Mouse (Mus musculus): ENCODE results near the gene Ercc6.

The Ercc6 gene

DNA sequence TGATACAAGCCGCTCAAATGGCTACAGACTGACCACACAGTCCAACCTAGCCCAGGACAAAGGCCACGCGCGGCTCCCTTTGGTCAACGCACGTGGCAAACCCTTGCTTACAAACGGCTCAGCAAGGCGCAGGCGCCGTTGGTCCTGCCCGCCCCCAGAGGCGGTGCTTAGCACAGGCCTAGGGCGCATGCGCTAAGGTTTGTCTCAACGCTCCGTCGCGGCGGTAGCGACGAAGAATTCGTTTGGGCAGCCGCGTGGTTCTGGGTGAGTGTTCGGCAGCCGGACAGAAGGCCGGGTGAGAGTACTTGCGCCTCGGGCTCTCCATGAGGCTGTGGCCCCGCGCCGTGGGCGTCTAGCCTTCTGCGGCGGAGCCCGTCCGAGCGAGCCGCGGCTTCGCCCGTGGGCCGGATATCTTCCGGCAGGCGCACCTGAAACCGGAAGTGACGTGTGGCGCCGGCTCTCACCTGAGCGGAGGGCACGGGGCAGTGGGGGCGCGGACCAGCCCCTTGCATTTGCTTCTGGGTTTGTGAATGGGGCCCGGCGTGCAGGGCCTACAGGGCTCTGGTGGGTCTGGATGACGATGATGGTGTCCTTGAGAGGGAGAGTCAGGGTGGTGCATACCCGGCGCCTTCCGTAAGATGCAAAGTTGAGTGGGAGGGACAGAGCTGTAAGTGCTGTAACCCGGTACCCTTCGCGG lies at the start of gene Ercc6:
TSS of gene Ercc6 (plus strand) at position 186 of the 697 bp plus-strand sequence.
- peak; percentile 87 for DNase-seq (ENCODE audit: low read depth)

GRCm38 (mm10) chr14:32464601-32465505 lies 48.5 kb upstream of the Ercc6 start, which contains the start of gene Slc18a3:
Gene Slc18a3, minus strand, starts transcription at chr14:32464850.
- DNase-seq (ENCODE audit: low read depth), result no peak

DNA sequence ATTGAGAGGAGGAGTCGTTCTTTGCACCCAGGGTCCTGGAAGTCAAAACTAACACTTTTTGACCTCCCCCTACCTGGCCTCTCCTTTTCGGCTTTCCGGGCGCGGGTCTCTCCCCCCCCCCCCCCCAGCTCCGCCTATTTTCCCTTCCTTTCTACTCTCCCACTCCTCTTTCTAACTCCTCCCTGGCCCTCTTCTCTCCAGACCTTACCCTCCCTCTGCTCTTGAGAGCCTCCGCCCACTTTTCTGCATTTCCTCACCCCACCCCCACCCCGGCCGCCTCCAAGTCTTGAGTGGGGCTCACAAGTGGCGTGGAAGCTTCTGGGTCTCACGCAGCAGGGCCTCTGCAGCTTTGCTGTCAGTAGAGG lies 47.8 kb upstream of the Ercc6 start:
- DNase-seq (ENCODE audit: low read depth), result no peak

DNA sequence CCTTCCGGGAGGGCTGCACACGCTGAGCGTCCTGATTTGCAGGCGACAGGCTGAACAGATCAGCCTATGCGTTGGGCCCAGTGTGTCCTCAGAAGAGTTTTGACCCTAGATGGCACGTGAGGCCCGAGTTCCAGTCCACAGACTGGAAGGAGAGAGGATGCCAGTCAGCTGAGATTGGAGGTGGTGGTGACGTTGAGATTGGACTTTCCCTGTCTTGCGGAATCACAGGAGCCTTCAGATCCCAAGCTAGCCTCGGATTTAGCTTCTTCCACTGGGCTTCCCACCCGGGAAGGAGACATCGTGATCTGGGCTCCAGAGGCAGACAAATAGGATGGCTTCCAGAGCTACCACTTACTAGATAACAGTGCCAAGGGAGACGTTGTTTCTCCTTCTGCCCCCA lies 47.4 kb upstream of the Ercc6 start, which contains the start of gene Chat:
TSS of gene Chat (minus strand) at position 101 of the 400 bp plus-strand sequence.
- no peak for DNase-seq (ENCODE audit: low read depth)

DNA sequence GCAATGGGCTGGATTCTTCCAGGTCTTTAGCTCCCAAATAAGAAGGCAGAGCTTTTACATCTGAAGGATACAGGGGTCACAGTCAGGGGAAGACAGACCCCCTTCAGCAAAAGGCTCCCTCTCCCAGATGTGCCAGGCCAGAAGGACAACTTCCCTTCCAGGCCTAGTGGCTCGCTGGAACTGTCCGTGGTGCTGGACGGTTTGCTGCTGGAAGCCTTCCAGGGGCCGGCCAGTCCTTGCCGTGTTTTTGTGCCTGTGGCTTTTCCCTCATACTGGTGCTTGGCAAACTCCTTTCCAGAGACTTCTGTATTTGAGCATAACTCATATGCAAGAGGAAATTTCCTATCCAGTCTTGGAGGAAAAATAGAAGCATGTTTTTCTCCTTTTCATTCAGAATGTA lies 45.7 kb upstream of the Ercc6 start:
- DNase-seq (ENCODE audit: low read depth), result peak; percentile 5

GRCm38 (mm10) chr14:32472996-32473395 lies 40.3 kb upstream of the Ercc6 start:
- peak; percentile 36 for DNase-seq (ENCODE audit: low read depth)

DNA sequence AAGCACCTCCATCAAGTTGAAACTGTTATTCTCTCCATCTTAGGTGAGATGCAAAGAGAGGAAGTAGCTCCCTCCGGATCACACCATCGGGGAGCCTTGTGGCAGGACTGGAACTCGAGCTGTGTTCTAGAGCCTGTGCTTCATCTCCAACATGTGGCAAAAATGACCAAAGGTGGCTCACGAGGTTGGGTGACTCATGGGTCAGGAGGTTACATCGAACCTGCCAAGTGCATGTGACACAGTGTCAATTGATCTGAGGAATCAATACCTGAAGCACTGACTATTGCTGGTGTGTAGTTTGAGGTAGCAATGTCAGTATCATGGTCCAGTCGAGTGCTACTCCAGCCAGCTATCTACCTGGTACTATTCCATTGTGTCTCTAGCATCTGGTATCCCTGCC lies 36.8 kb upstream of the Ercc6 start:
- DNase-seq (ENCODE audit: low read depth), result no peak

- DNase-seq (ENCODE audit: low read depth), result no peak
Observed at GRCm38 (mm10) chr14:32477581-32477980, 35.7 kb upstream of the Ercc6 start.

DNA sequence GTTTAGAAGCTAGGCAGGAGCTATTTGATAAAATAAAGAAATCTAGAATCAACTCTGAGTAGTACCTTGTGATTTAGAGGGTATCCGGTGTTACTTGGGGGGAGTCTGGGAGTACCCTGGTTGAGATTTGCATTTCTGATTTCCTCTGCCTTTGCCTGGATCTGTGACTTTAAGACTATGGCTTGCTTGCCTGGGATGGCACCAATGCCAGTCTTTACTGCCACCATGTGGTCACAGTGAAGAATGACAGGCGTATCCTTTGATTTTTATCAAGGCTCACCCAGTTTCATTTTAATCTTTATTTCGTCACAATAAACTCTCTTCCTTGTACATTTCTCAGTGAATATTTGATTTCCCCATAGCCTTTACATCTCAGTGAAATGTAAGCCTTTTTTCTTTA lies 31.3 kb upstream of the Ercc6 start:
- DNase-seq (ENCODE audit: low read depth), result no peak

DNA sequence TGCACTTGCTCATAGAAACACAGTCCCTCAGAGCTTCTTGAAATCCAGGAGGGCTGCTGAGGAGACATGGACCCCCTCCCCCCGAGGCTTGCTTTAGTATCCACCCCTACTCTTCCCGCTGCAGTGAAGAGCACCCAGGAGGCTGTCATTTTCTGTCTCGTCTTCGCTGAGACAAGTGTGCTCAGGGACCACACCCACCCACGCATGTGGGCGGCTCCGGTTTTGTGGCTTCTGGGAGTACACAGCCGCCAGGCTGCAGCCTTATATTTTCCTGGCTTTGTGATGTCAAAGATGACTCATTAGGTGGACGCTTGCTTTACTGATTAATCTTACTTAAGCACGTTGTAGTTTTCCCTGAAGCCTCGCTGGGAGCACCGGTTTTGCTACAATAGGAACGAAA lies 20.8 kb upstream of the Ercc6 start:
- DNase-seq (ENCODE audit: low read depth), result no peak

GRCm38 (mm10) chr14:32496115-32496850 lies 17.0 kb upstream of the Ercc6 start:
- DNase-seq (ENCODE audit: low read depth), result no peak

DNA sequence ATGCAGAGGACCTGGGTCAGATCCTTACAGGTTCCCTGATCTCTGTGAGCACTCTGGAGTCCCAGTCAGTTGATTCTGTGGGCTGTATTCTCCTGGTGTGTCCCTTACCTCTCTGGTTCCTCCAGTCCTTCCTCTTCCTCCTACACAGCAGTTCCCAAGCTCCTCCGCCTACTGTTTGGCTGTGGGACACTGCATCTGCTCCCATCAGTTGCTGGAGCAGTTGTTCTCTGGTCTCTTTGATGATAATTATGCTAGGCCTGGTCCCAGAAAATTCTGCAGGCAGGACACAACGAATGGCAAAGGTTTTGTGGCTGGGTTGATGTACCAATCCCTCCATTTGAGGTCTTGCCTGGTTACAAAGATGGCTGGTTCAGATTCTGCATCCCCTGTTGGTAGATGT lies 12.0 kb upstream of the Ercc6 start:
- no peak for DNase-seq (ENCODE audit: low read depth)

GRCm38 (mm10) chr14:32502764-32503688 lies 10.3 kb upstream of the Ercc6 start:
- no peak for DNase-seq (ENCODE audit: low read depth)

DNA sequence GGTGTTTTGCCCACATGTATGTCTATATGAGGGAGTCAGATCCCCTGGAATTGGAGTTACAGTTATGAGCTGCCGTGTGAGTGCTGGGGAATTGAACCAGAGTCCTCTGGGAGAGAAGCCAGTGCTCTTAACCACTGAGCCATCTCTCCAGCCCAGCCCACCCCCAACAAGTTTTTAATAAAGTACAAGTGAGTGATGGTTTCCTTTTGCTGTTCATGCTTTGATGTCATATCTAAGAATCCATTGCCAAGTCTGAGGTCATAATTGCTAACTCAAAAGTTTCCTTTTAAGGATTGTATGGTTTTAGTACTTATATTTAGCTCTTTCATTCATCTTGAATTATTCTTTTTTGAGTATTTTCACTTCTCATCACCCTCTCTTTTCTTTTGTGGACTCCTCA lies 9.4 kb upstream of the Ercc6 start:
- no peak for DNase-seq (ENCODE audit: low read depth)

- DNase-seq (ENCODE audit: low read depth), result no peak
Observed at GRCm38 (mm10) chr14:32506329-32506728, 7.0 kb upstream of the Ercc6 start.

DNA sequence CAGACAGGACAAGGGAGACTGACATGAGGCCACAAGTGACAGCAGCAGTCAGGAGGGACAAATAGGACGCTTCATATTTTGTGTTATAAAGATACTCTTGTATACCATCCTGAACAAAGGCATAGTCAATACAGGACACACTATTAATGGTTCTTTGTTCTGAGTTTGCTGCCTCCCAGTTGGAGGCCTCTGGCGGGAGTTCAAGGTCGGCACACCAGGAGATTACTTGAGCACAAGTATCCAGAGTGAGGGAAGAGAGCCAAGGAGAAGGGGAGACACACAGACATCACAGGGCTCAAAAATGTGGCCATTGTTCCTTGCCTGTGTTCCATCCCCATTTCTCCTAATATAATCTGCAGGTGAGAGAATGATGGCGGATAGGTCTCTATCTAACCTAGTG lies 6.1 kb upstream of the Ercc6 start:
- no peak for DNase-seq (ENCODE audit: low read depth)

DNA sequence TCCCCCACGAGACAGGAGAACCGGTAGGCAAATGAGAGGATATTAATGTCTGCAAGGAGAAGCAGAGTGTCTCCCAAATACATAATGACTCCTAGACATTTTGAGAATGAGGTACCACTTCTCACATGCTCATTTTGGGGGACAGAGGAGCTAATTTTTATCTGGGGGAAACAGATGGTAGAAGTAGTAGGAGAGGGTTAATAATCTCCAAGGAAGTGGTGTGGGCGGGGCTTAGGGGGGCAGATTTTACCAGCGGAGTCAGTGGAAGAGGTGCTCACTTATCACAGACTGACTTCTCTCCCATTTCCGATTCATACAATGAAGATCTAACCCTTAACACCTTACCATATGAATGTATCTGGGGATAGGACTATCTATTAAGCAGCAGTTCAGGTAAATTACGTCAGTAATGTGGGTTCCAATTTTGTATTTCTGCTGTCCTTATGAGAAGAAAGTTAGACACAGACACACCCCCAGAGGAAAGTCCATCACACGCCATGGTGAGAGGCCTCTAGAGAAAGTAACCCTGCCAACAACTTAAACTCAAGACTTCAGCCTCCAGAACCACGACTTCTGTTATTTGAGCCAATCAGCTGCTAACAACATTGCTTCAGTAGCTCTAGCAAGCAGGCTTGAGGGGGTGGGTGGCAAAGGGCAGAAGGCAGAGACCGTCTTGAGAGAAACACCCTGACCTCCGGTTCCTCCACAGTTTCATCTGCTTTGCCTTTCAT lies 5.1 kb upstream of the Ercc6 start:
- no peak for DNase-seq (ENCODE audit: low read depth)

DNA sequence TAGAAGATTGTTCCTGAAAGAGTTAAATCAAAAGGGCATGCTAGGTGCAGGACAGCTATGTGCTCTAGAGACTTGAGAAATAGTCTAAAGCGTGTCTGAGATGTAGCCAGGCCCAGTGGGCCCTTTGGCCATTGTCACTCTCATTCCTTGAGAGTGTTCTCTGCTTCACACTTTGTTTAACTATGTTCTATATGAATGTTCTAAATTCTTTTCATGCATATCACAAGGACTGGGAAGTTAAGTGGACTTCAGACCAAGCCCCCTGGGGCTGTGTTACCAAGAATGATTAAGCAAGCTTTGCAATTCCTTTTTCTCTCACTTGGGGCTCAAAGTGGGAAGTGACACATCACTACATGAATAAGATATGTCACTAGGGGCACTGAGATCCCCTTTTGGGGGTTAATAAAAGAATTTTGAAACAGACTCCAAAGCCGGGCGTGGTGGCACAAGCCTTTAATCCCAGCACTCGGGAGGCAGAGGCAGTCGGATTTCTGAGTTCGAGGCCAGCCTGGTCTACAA lies 3.8 kb upstream of the Ercc6 start:
- no peak for DNase-seq (ENCODE audit: low read depth)

DNA sequence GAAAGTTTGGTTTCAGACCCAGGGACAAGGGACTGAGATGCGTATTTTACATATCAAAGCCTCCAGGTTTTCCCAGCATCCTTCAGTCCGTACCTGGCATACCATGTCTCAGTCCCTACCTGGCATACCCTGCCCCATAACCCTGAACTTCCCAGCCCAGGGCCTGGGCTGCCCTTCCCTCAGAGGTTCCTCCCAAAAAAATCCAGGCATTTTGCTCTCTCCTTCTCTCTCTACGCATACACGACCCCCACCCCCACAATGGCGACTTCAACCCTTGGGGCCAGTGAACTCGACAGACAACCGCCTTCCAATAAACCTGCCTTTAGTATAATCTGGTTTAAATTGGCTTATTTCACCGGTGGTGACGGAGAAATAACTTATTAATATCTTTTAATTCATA lies 409 bp upstream of the Ercc6 start:
- no peak for DNase-seq (ENCODE audit: low read depth)

DNA sequence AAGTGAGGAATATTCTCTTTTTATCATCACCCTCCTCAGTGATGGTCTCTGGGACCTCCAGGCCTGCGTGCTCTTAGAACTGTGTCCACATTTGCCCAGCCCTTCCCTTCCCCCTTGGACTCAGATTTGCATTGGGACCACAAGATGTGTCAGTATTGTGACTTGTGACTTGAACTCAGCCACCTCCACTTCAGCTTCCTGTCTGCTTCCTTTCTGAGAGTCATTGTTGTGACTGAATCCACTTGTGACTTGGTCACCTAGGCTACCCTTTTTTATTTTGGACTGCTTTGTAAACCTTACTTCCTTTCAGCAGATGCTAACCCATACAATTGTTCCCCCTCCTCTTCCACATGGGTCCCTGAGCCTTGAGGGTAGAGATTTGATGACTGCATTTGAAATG lies 2.8 kb downstream of the Ercc6 start:
- no peak for DNase-seq (ENCODE audit: low read depth)

DNA sequence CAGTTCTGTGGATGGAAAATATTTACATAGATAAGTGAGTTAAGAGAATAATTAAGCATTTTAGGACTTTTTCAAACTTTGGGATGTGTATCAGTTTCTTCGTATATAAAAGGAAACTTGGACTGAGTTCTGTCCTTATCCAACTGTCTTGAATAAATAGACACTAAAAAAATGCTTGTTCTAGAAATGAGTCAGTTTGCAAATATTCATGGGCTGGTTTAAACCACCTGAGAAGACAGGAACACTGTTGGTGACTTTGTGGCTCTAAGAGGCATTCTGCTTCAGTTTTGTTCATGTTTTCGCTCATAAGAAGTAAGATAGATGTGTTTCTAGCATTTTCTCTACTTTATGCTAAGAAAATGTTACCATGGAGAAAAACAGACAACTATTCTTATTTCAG lies 5.2 kb downstream of the Ercc6 start:
- DNase-seq (ENCODE audit: low read depth), result no peak
